ENCODE assay signal across 25 mouse cellular contexts in the genomic region with DNA sequence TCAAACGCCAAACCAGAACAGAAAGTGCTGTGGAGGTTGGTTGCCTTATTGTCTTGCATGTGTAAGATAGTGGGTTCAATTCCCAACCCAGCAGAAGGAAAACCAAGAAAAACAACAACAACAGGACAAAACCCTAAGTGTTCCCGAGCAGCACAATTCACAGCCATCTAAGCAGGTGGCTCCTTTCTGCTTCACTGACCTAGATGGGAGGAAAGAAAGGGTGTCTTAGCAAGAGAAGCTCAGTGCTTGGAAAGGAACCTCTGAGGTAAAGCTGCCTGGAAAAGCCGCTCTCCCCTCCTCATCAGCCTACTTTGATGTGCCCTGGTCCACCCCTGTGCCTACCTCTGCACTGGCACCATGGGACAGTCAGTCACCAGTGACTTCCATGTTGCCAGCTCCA.
DNase-seq lines count a peak whose midpoint lies in the region; ATAC-seq and TF ChIP-seq lines count a peak whose summit lies in the region.
"Had no signal": no experiment of that assay in that cellular context is flagged by ENCODE, and none has a peak within 500 bp of the region (broad histone marks: within the 10 kb centered on the region; RNA-seq: fewer than 3 reads in every experiment).

No protein-coding gene starts in this region.

- no peaks in the 10 kb centered on the region for H3K9me3 ChIP-seq in intestine, embryonic 16.5 days (ENCODE audit: control insufficient read depth, low read length)
- no peaks in the 10 kb centered on the region for H3K9me3 ChIP-seq in forebrain, postnatal 0 days (ENCODE audit: low read length)
- H3K9me3 ChIP-seq: embryonic facial prominence, embryonic 15.5 days; forebrain, embryonic 10.5 days; forebrain, embryonic 15.5 days; G1E; heart, embryonic 15.5 days had no signal

- no peak for ATAC-seq in intestine, embryonic 16.5 days
- ATAC-seq in forebrain, postnatal 0 days: no peak
- ATAC-seq: CD4-positive, CD25-positive, alpha-beta regulatory T cell, adult 4 months; forebrain, embryonic 15.5 days; intestine, postnatal 0 days had no signal

- intact Hi-C loops in left cerebral cortex, postnatal 4 days (cut with DNase I): no loop called here

- H3K27ac ChIP-seq in cerebellum, adult 2 months (ENCODE audit: insufficient read depth, low read length): 0 out of 2 replicates have a peak overlapping the region, but pooled peaks have one; percentile 61
- H3K27ac ChIP-seq in intestine, embryonic 16.5 days (ENCODE audit: low read length): no peak overlapping the region
- no peak overlapping the region for H3K27ac ChIP-seq in forebrain, postnatal 0 days (ENCODE audit: low read depth, low read length)
- H3K27ac ChIP-seq: embryonic facial prominence, embryonic 15.5 days; forebrain, embryonic 10.5 days; forebrain, embryonic 15.5 days; heart, adult 2 months; heart, embryonic 15.5 days; hindbrain, embryonic 14.5 days had no signal

- no peaks in the 10 kb centered on the region for H3K36me3 ChIP-seq in intestine, embryonic 16.5 days (ENCODE audit: control insufficient read depth, insufficient read depth, low read length)
- no peaks in the 10 kb centered on the region for H3K36me3 ChIP-seq in forebrain, postnatal 0 days (ENCODE audit: insufficient read depth)
- H3K36me3 ChIP-seq: embryonic facial prominence, embryonic 15.5 days; forebrain, embryonic 10.5 days; forebrain, embryonic 15.5 days; G1E; heart, embryonic 15.5 days had no signal

- H3K4me2 ChIP-seq in intestine, embryonic 16.5 days (ENCODE audit: low read depth, low read length): no peak overlapping the region
- no peak overlapping the region for H3K4me2 ChIP-seq in forebrain, postnatal 0 days (ENCODE audit: low read depth)
- H3K4me2 ChIP-seq: embryonic facial prominence, embryonic 15.5 days; forebrain, embryonic 15.5 days; heart, embryonic 11.5 days; heart, embryonic 15.5 days; hindbrain, embryonic 14.5 days had no signal

- H3K4me1 ChIP-seq in cerebellum, adult 2 months (ENCODE audit: control insufficient read depth, insufficient read depth, low read length): peaks cover 9% of the 10 kb centered on the region
- H3K4me1 ChIP-seq in intestine, embryonic 16.5 days (ENCODE audit: control insufficient read depth, insufficient read depth, low read length): no peaks in the 10 kb centered on the region
- no peaks in the 10 kb centered on the region for H3K4me1 ChIP-seq in forebrain, postnatal 0 days (ENCODE audit: insufficient read depth)
- H3K4me1 ChIP-seq: embryonic facial prominence, embryonic 15.5 days; forebrain, embryonic 15.5 days; heart, embryonic 15.5 days had no signal

- H3K4me3 ChIP-seq in cerebellum, adult 2 months (replicated peaks; ENCODE audit: insufficient read depth, low read depth, low read length): no peak overlapping the region
- no peak overlapping the region for H3K4me3 ChIP-seq in intestine, embryonic 16.5 days (ENCODE audit: low read length)
- H3K4me3 ChIP-seq in forebrain, postnatal 0 days (ENCODE audit: low read depth, low read length): no peak overlapping the region
- H3K4me3 ChIP-seq: embryonic facial prominence, embryonic 15.5 days; erythroblast, embryonic 14.5 days; forebrain, embryonic 10.5 days; forebrain, embryonic 15.5 days; heart, adult 2 months; heart, embryonic 15.5 days had no signal

- 33% methylated on average over 3 of the region's 3 CpGs for WGBS in cerebellum, adult 2 months
- WGBS in intestine, embryonic 16.5 days: 77% methylated on average over 3 of the region's 3 CpGs
- WGBS in forebrain, postnatal 0 days: 79% methylated on average over 3 of the region's 3 CpGs

- no peak for TF ChIP-seq POLR2A in cerebellum, adult 2 months (IDR thresholded peaks at IDR 0.05; ENCODE audit: borderline replicate concordance, insufficient read depth, low read length)

- no peaks in the 10 kb centered on the region for H3K27me3 ChIP-seq in cerebellum, adult 2 months (ENCODE audit: control insufficient read depth, insufficient read depth, low read length)
- H3K27me3 ChIP-seq in intestine, embryonic 16.5 days (replicated peaks; ENCODE audit: control insufficient read depth, insufficient read depth, low read length): no peaks in the 10 kb centered on the region
- no peaks in the 10 kb centered on the region for H3K27me3 ChIP-seq in forebrain, postnatal 0 days (ENCODE audit: insufficient read depth, low read length)
- H3K27me3 ChIP-seq: embryonic facial prominence, embryonic 15.5 days; forebrain, embryonic 15.5 days; heart, embryonic 15.5 days had no signal

- H3K9ac ChIP-seq in intestine, embryonic 16.5 days (ENCODE audit: low read depth, low read length): no peak overlapping the region
- no peak overlapping the region for H3K9ac ChIP-seq in forebrain, postnatal 0 days
- H3K9ac ChIP-seq: embryonic facial prominence, embryonic 15.5 days; forebrain, embryonic 15.5 days; heart, embryonic 15.5 days; hindbrain, embryonic 14.5 days had no signal

- DNase-seq in left cerebral cortex, postnatal 4 days: peak; percentile 13
- DNase-seq in left cerebral cortex, adult 11 months (ENCODE audit: low spot score): no peak
- DNase-seq in cerebellum, adult 2 months: peak; percentile 40 to 51
- DNase-seq in cerebellum, postnatal 10 days: peak; percentile 65 to 71
- DNase-seq in frontal cortex, postnatal 36 days (ENCODE audit: low spot score in 2 of 2): no peak
- DNase-seq in forebrain, postnatal 0 days: no peak
- DNase-seq: adrenal gland, adult 8-10 months; adrenal gland, postnatal 36 days; B cell, adult 2 months; embryo, embryonic 11 days; gastrocnemius, postnatal 14 days; heart, adult 2 months; heart, postnatal 14 days; kidney, adult 8-10 months had no signal

- no peak for TF ChIP-seq CTCF in cerebellum, adult 2 months (IDR thresholded peaks at IDR 0.05; ENCODE audit: borderline replicate concordance, insufficient read depth, low read depth, low read length)
- no peak for TF ChIP-seq CTCF in forebrain, postnatal 0 days (IDR thresholded peaks at IDR 0.05; ENCODE audit: low read depth)

Comparison
In these comparisons a context has a peak if more than half of its experiments do, and no peak if none do; other contexts are left out.
1. DNase-seq: peak in left cerebral cortex, postnatal 4 days (single experiment), cerebellum, adult 2 months (2 of 2) and cerebellum, postnatal 10 days (2 of 2); none in left cerebral cortex, adult 11 months (single experiment), frontal cortex, postnatal 36 days (0 of 2) and forebrain, postnatal 0 days (single experiment).